Mouse (Mus musculus): ENCODE results near the gene Ino80b.

DNA sequence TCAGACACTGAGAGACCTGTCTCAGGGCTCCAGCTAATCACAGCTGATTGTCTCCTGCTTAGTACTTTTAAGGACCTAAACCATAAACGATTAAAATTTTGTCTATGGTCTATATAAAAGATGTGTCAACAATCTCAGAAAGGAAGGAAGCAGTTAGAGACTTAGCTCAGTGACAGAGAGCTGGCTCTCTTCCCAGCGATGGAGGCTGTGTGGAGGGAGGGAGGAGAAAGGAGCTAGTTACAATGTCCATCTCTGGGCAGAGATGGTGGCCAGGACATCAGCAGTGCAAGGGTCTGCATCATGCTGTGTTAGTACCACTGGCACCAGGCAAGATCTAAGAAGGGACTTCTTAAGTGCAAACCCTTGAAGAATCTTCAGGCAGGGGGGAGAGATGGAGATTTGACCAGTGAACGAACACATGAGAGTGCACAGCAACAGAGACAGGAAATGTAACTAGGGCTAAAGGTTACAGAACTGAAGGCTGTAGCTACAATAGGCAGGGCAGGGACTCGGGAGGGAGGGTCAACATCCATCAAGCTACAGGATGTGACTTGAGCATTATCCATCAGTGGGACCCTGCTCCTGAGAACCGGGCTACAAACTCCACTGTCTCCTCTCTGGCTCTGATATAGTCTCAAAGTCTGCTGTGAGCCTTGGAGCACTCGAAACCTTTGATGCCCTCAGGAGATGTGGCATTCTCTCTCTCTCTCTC is 32.7 kb downstream of the Ino80b start:
- TF ChIP-seq CTCF (IDR thresholded peaks at IDR 0.05; ENCODE audit: extremely low read depth, insufficient read depth, low read length) (no peak), POLR2A (IDR thresholded peaks at IDR 0.05; ENCODE audit: extremely low read depth, insufficient read depth, low read length) (no peak)

Measured in cortical plate, adult 2 months (tissue).